Mouse (Mus musculus) bone marrow, adult 2 months (tissue): ENCODE measurements at regions not wholly inside any gene's neighbourhood (a gene's known extent, or its start where the extent isn't known, plus 50 kb on each side); places are given as distances from the start of the nearest gene placed in this dataset.

Experiments
- H3K27ac ChIP-seq: fragments of 200-500 bp; 2 replicates; pipeline ENCODE4 v1.5.1; 2012; ENCODE audit warnings: low read depth, mild to moderate bottlenecking, control low read depth, inconsistent platforms, low read length; ENCODE audit not compliant: control insufficient read depth, poor library complexity, insufficient read depth
- H3K4me1 ChIP-seq: fragments of 200-500 bp; 2 replicates; pipeline ENCODE4 v1.6.1; 2011; ENCODE audit warnings: low read length; ENCODE audit not compliant: control insufficient read depth, insufficient read depth
- H3K4me3 ChIP-seq: fragments of 200-500 bp; replicated peaks from 2 replicates; pipeline ENCODE3; 2011; ENCODE audit warnings: mild to moderate bottlenecking, low read depth, low read length, control low read depth; ENCODE audit not compliant: control insufficient read depth
- CTCF ChIP-seq: fragments of 200-500 bp; IDR thresholded peaks from 2 replicates; pipeline ENCODE4 v1.5.1; 2011; ENCODE audit warnings: low read length, control low read depth; ENCODE audit not compliant: control insufficient read depth, insufficient read depth
- POLR2A ChIP-seq: fragments of 200-500 bp; IDR thresholded peaks from 2 replicates; pipeline ENCODE4 v1.6.1; 2011; ENCODE audit warnings: low read depth, mild to moderate bottlenecking, control low read depth, low read length, borderline replicate concordance; ENCODE audit not compliant: control insufficient read depth
- WGBS: fragments of 180-500 bp; shearing (Covaris S2); methylation state at CpG from one replicate; pipeline ENCODE4 v1.1.7; 2018; 5-methylcytosine and 5-hydroxymethylcytosine counted together

GRCm38 (mm10) chr7:37358492-37358891 is 414.9 kb downstream of the Zfp536 start:
- TF ChIP-seq POLR2A, result no peak
- no peak for TF ChIP-seq CTCF
- Histone ChIP-seq H3K4me1 (no peaks in the 10 kb centered on the region), H3K4me3 (no peak overlapping the region), H3K27ac (no peak overlapping the region)
- 50% methylated on average over 4 of the region's 4 CpGs for WGBS

- Histone ChIP-seq H3K4me1 (no peaks in the 10 kb centered on the region), H3K4me3 (no peak overlapping the region), H3K27ac (no peak overlapping the region)
- TF ChIP-seq POLR2A, result no peak
- no peak for TF ChIP-seq CTCF
- 81% methylated on average over 8 of the region's 8 CpGs for WGBS
Observed at GRCm38 (mm10) chr7:37359473-37359872, 414.0 kb downstream of the Zfp536 start.

- WGBS, result 12% methylated on average over 3 of the region's 3 CpGs
- H3K4me1 ChIP-seq, result no peaks in the 10 kb centered on the region
- TF ChIP-seq CTCF, result peak; percentile 69
- no peak for TF ChIP-seq POLR2A
- H3K27ac ChIP-seq, result no peak overlapping the region
- H3K4me3 ChIP-seq, result no peak overlapping the region
Observed at GRCm38 (mm10) chr7:37360171-37360570, 413.3 kb downstream of the Zfp536 start.

DNA sequence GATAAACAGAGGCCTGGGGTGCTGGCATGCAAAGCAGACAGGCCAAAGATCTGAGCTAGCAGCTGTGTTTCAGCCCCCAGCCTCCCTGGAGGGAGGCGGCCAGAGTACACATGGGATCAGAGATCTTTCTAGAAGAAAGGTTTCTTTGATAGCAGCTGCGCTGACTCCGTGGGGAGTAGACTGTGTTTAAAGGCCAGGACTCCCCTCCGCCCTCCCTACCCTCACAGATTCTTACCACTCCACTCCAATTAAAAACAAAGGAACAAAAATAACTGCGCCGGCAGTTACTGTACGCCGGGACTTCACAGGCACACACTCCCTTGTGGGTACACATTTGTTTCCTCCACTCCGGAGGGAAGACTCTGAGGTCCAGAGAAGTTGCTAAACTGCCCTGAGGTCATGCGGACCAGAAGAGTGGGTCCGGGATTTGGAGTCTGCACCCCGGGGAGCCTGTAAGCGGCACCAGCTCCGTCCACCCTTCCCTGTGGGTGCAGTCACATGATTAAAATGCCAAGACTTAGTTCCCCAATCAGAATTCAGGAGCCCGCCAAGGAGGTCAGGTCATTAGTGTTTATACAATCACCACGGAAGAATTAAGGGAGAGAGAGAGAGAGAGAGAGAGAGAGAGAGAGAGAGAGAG is 411.5 kb downstream of the Zfp536 start:
- TF ChIP-seq CTCF (no peak), POLR2A (no peak)
- 4% methylated on average over 16 of the region's 16 CpGs for WGBS
- Histone ChIP-seq H3K4me3 (no peak overlapping the region), H3K27ac (no peak overlapping the region), H3K4me1 (no peaks in the 10 kb centered on the region; the same call in 1 of the 2 replicates)

GRCm38 (mm10) chr7:37362879-37363278 is 410.6 kb downstream of the Zfp536 start:
- Histone ChIP-seq H3K27ac (no peak overlapping the region), H3K4me3 (no peak overlapping the region), H3K4me1 (no peaks in the 10 kb centered on the region; the same call in 1 of the 2 replicates)
- TF ChIP-seq CTCF, result no peak
- no peak for TF ChIP-seq POLR2A
- 75% methylated on average over 8 of the region's 8 CpGs for WGBS

- 70% methylated on average over 10 of the region's 10 CpGs for WGBS
- H3K4me3 ChIP-seq, result no peak overlapping the region
- TF ChIP-seq POLR2A (no peak), CTCF (no peak)
- H3K4me1 ChIP-seq, result no peaks in the 10 kb centered on the region; the same call in 1 of the 2 replicates
- no peak overlapping the region for H3K27ac ChIP-seq
Observed at GRCm38 (mm10) chr7:37363629-37364175, 409.7 kb downstream of the Zfp536 start.

- WGBS, result 83% methylated on average over 9 of the region's 9 CpGs
- no peak overlapping the region for H3K4me3 ChIP-seq
- H3K4me1 ChIP-seq, result no peaks in the 10 kb centered on the region; the same call in 1 of the 2 replicates
- no peak overlapping the region for H3K27ac ChIP-seq
- TF ChIP-seq CTCF (no peak), POLR2A (no peak)
Observed at GRCm38 (mm10) chr7:37364221-37364620, 409.2 kb downstream of the Zfp536 start.

DNA sequence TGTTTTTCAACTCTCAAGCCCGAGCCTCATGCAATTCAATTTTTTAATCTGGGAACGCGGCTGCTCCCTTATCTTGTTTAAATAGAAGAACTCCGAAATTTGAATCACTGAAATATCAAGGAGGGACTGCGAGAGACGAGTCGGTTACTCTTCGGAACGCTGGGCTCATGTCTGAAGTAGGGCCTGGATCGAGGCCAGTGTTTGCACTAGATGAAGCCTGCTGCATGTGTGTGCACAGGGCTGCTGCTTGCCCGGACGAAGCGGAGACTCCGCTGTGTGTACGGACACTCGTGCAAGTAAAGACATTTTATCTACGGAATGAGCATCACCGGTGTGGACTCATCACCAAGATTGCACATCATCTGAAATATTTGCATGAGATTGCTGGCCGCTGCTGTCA is 407.4 kb downstream of the Zfp536 start:
- WGBS, result 86% methylated on average over 19 of the region's 19 CpGs
- no peak for TF ChIP-seq POLR2A
- no peak for TF ChIP-seq CTCF
- Histone ChIP-seq H3K27ac (no peak overlapping the region), H3K4me1 (no peaks in the 10 kb centered on the region; the same call in 1 of the 2 replicates), H3K4me3 (no peak overlapping the region)
